Comparison of ENCODE assay signal across 16 mouse cellular contexts in genomic region chr4:44259126-44259525, GRCm38 (mm10).
"Had no signal": no experiment of that assay in that cellular context is flagged by ENCODE, and none has a peak within 500 bp of the region (broad histone marks: within the 10 kb centered on the region; RNA-seq: fewer than 3 reads in every experiment).

No protein-coding gene starts in this region.

- H3K4me3 ChIP-seq: neural tube, embryonic 13.5 days; neural tube, embryonic 15.5 days; stomach, embryonic 15.5 days had no signal

- H3K36me3 ChIP-seq: neural tube, embryonic 13.5 days; neural tube, embryonic 15.5 days; stomach, embryonic 15.5 days had no signal

- H3K9me3 ChIP-seq: neural tube, embryonic 13.5 days; neural tube, embryonic 15.5 days; stomach, embryonic 15.5 days had no signal

- H3K27me3 ChIP-seq: neural tube, embryonic 13.5 days; neural tube, embryonic 15.5 days; stomach, embryonic 15.5 days had no signal

- DNase-seq: retina, postnatal 1 day; right cerebral cortex, adult 18-20 months; right cerebral cortex, postnatal 14 days; right cerebral cortex, postnatal 25 days; right cerebral cortex, postnatal 4 days; spleen, adult 18-20 months; thymus, adult 18-20 months; thymus, adult 2 months; thymus, postnatal 14 days; thymus, postnatal 25 days; thymus, postnatal 36 days; thymus, postnatal 4 days had no signal

- H3K4me1 ChIP-seq: neural tube, embryonic 13.5 days; neural tube, embryonic 15.5 days; stomach, embryonic 15.5 days had no signal

- H3K9ac ChIP-seq: neural tube, embryonic 13.5 days; neural tube, embryonic 15.5 days; stomach, embryonic 15.5 days had no signal

- H3K27ac ChIP-seq: neural tube, embryonic 13.5 days; neural tube, embryonic 15.5 days; stomach, embryonic 15.5 days; stomach, postnatal 0 days had no signal

- H3K4me2 ChIP-seq: neural tube, embryonic 13.5 days; neural tube, embryonic 15.5 days; stomach, embryonic 15.5 days had no signal
